Mouse (Mus musculus): ENCODE results near the gene Cdkn1a.

Cdkn1a gene

GRCm38 (mm10) chr17:29117006-29117648, 26.4 kb downstream of the Cdkn1a start:
- no peak for DNase-seq (ENCODE audit: low spot score in 2 of 2)

- no peak for DNase-seq (ENCODE audit: low spot score in 2 of 2)
These were observed 27.3 kb downstream of the Cdkn1a start for GRCm38 (mm10) chr17:29118057-29118456.

GRCm38 (mm10) chr17:29120666-29121065, 29.9 kb downstream of the Cdkn1a start:
- no peak for DNase-seq (ENCODE audit: low spot score in 2 of 2)

GRCm38 (mm10) chr17:29122817-29123216, 32.0 kb downstream of the Cdkn1a start:
- no peak for DNase-seq (ENCODE audit: low spot score in 2 of 2)

- no peak for DNase-seq (ENCODE audit: low spot score in 2 of 2)
These were observed 32.9 kb downstream of the Cdkn1a start for GRCm38 (mm10) chr17:29123578-29124174.

- no peak for DNase-seq (ENCODE audit: low spot score in 2 of 2)
These were observed 35.8 kb downstream of the Cdkn1a start for GRCm38 (mm10) chr17:29126561-29126960.

GRCm38 (mm10) chr17:29129341-29129740, 38.6 kb downstream of the Cdkn1a start:
- DNase-seq (ENCODE audit: low spot score in 2 of 2), result no peak

GRCm38 (mm10) chr17:29135066-29135465, 44.3 kb downstream of the Cdkn1a start:
- DNase-seq (ENCODE audit: low spot score in 2 of 2), result no peak

- peak in 1 of 2 experiments; percentile 31 for DNase-seq (ENCODE audit: low spot score in 2 of 2)
These were observed 45.5 kb downstream of the Cdkn1a start for GRCm38 (mm10) chr17:29136236-29136635.

- DNase-seq (ENCODE audit: low spot score in 2 of 2), result no peak
These were observed 47.1 kb downstream of the Cdkn1a start for GRCm38 (mm10) chr17:29137906-29138305.

- no peak for DNase-seq (ENCODE audit: low spot score in 2 of 2)
These were observed 50.8 kb downstream of the Cdkn1a start for GRCm38 (mm10) chr17:29141577-29141976.

GRCm38 (mm10) chr17:29143266-29143665, 52.5 kb downstream of the Cdkn1a start:
- DNase-seq (ENCODE audit: low spot score in 2 of 2), result no peak

- no peak for DNase-seq (ENCODE audit: low spot score in 2 of 2)
These were observed 54.3 kb downstream of the Cdkn1a start for GRCm38 (mm10) chr17:29145101-29145500.

GRCm38 (mm10) chr17:29147273-29147672, 56.5 kb downstream of the Cdkn1a start:
- no peak for DNase-seq (ENCODE audit: low spot score in 2 of 2)

- no peak for DNase-seq (ENCODE audit: low spot score in 2 of 2)
These were observed 57.0 kb downstream of the Cdkn1a start for GRCm38 (mm10) chr17:29147773-29148172.

- no peak for DNase-seq (ENCODE audit: low spot score in 2 of 2)
These were observed 59.0 kb downstream of the Cdkn1a start for GRCm38 (mm10) chr17:29149766-29150165.

All from right cerebral cortex, adult 2 months (tissue).